Mouse (Mus musculus) midbrain, postnatal 0 days (tissue): ENCODE results near the gene Snrnp25. TPM values are rescaled to one million over a fixed set of nuclear protein-coding genes. Genes with fewer than 3 reads are reported as not detected.
A peak's percentile ranks its signal among the peaks of the same experiment; 100 is the strongest.

Source experiments
- ATAC-seq: fragments of 200-750 bp; cut with Nextera tagmentation; 2 replicates; pipeline ENCODE4 v1.8.0; 2017; ENCODE audit warnings: moderate number of reproducible peaks, mild to moderate bottlenecking, moderate TSS enrichment, moderate library complexity; ENCODE audit not compliant: low FRiP score
- DNase-seq: peaks from one replicate; pipeline ENCODE4 v3.0.0-alpha.2; 2015; ENCODE audit warnings: low spot score
- H3K27ac ChIP-seq: fragments of 300-500 bp; sonication (generic); 2 replicates; pipeline ENCODE4 v1.5.1; 2014; ENCODE audit warnings: low read depth, mild to moderate bottlenecking, low read length, mixed read lengths
- H3K27me3 ChIP-seq: fragments of 300-500 bp; sonication (generic); 2 replicates; pipeline ENCODE4 v1.6.1; 2014; ENCODE audit warnings: low read length, control low read depth, mixed read lengths; ENCODE audit not compliant: insufficient read depth
- H3K36me3 ChIP-seq: fragments of 300-500 bp; sonication (generic); 2 replicates; pipeline ENCODE4 v1.6.1; 2014; ENCODE audit warnings: low read length, control low read depth, mixed read lengths; ENCODE audit not compliant: insufficient read depth
- H3K4me1 ChIP-seq: fragments of 300-500 bp; sonication (generic); 2 replicates; pipeline ENCODE4 v1.6.1; 2014; ENCODE audit warnings: mild to moderate bottlenecking, control low read depth, antibody characterized with exemption, low read length, mixed read lengths; ENCODE audit not compliant: insufficient read depth
- H3K4me2 ChIP-seq: fragments of 300-500 bp; sonication (generic); 2 replicates; pipeline ENCODE4 v1.6.1; 2014; ENCODE audit warnings: low read depth, mild to moderate bottlenecking, low read length, mixed read lengths; ENCODE audit not compliant: poor library complexity, severe bottlenecking
- H3K4me3 ChIP-seq: fragments of 300-500 bp; sonication (generic); 2 replicates; pipeline ENCODE4 v1.5.1; 2014; ENCODE audit warnings: low read depth, mild to moderate bottlenecking, low read length, moderate library complexity
- H3K9ac ChIP-seq: fragments of 300-500 bp; sonication (generic); replicated peaks from 2 replicates; pipeline ENCODE4 v1.6.1; 2014; ENCODE audit warnings: mild to moderate bottlenecking, low read length, moderate library complexity, mixed read lengths; ENCODE audit not compliant: poor library complexity, severe bottlenecking
- H3K9me3 ChIP-seq: fragments of 300-500 bp; sonication (generic); 2 replicates; pipeline ENCODE4 v1.6.1; 2016; ENCODE audit warnings: low read length, control low read depth
- CTCF ChIP-seq: IDR thresholded peaks from 2 replicates; pipeline ENCODE4 v1.5.1; 2016; ENCODE audit warnings: antibody characterized with exemption, mild to moderate bottlenecking
- WGBS: fragments of 180-500 bp; shearing (Covaris S2); extraction: QIAGEN DNeasy Blood & Tissue Kit; methylation state at CpG from one replicate; pipeline ENCODE4 v1.1.7; 2014; 5-methylcytosine and 5-hydroxymethylcytosine counted together
- polyA plus RNA-seq: library from polyadenylated mRNA; unstranded; fragments of >200 nt; fragmentation: Nextera tagmentation; extraction: Ambion mirVana; gene quantifications from 2 replicates; pipeline ENCODE4 v1.2.1, GENCODE M21; 2015
- total RNA-seq: library from RNA; depleted of rRNA; stranded (reverse); fragments of >200 nt; gene quantifications from 2 replicates; pipeline ENCODE4 v1.2.3, GENCODE M21; 2014

The Snrnp25 gene
- total and polyA plus RNA-seq, 2 experiments from 2014 or later, result 13.3 to 47.8 TPM

DNA sequence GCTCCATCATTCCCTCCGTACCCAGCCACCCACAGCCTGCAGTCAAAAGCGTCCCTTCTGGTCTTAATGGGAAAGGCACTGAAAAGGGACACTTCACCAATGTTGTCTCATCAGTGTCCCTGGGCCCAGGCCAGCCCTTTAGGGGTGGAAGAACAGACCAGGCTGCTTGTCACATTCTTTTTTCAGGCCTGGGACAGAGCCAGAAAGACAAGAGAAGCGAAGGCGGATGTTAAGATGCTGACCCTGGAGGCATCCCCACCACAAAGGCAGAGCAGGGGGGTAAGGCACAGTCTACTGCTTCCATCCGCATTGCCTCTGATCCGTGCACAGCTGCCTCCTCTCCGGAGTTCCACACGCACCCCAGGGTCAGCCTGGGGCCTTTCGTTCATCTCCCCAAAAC, 15.1 kb upstream of the Snrnp25 start:
- H3K4me3 ChIP-seq, result no peak overlapping the region
- no peaks in the 10 kb centered on the region for H3K4me1 ChIP-seq
- H3K36me3 ChIP-seq, result no peaks in the 10 kb centered on the region
- TF ChIP-seq CTCF, result no peak
- WGBS, result 72% methylated on average over 9 of the region's 9 CpGs
- ATAC-seq (no peak), DNase-seq (peak; percentile 25)
- H3K9ac ChIP-seq, result 0 out of 2 replicates have a peak overlapping the region, but pooled peaks have one; percentile 36
- H3K9me3 ChIP-seq, result no peaks in the 10 kb centered on the region
- no peaks in the 10 kb centered on the region for H3K27me3 ChIP-seq
- H3K4me2 ChIP-seq, result no peak overlapping the region
- no peak overlapping the region for H3K27ac ChIP-seq

DNA sequence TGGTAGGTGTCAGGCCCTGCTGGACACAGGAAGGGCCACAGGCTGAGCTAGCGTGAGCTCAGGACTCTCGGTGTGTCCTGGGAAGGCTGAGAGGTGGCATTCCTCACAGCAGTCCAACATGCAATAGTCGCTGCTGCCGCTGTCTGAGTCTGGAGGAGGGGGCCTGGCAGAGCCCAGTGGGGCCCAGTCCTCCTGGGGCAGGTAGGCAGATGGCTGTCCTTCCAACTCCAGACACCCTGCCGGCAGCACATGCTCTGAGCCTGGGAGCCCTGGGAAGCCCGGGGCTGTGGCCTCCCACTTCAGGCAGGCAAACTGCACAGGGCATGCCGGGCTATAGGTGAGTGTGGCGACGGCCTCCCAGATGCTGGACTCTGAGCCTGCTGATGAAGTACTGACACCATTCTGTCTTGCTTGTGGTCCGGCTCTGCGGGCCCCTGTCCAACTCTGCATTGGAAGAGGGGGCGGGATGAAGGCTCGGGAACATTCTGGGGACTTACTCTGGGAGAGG, 14.6 kb upstream of the Snrnp25 start:
- Histone ChIP-seq H3K9ac (0 out of 2 replicates have a peak overlapping the region, but pooled peaks have one; percentile 36), H3K9me3 (no peaks in the 10 kb centered on the region), H3K4me1 (no peaks in the 10 kb centered on the region), H3K4me2 (no peak overlapping the region), H3K36me3 (no peaks in the 10 kb centered on the region), H3K27me3 (no peaks in the 10 kb centered on the region), H3K27ac (no peak overlapping the region), H3K4me3 (no peak overlapping the region)
- no peak; the same call in 1 of the 2 replicates for ATAC-seq
- no peak for TF ChIP-seq CTCF
- DNase-seq, result no peak
- WGBS, result 73% methylated on average over 13 of the region's 13 CpGs

DNA sequence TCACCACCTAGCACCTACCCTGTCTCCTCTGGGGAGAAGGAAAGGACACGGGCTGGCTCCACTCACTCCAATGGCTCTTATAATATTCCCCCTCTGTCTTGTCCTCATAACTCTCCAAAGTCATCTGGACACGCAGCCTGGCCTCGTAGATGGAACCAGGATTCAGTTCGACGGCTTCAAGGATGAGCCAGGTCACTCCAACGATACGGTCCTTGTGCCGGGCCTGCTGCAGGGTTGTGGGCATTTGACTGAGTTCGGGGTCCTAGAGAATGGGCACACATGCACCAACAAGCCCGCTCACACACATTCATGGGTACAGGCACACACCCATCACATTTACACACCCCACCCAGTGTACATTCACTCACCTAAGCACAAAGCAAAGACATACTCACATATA, 12.1 kb upstream of the Snrnp25 start:
- Histone ChIP-seq H3K27ac (no peak overlapping the region), H3K9ac (no peak overlapping the region), H3K4me3 (no peak overlapping the region), H3K27me3 (no peaks in the 10 kb centered on the region), H3K36me3 (no peaks in the 10 kb centered on the region), H3K4me2 (no peak overlapping the region), H3K9me3 (no peaks in the 10 kb centered on the region), H3K4me1 (no peaks in the 10 kb centered on the region)
- WGBS, result 93% methylated on average over 10 of the region's 10 CpGs
- no peak for ATAC-seq
- TF ChIP-seq CTCF, result no peak
- no peak for DNase-seq

DNA sequence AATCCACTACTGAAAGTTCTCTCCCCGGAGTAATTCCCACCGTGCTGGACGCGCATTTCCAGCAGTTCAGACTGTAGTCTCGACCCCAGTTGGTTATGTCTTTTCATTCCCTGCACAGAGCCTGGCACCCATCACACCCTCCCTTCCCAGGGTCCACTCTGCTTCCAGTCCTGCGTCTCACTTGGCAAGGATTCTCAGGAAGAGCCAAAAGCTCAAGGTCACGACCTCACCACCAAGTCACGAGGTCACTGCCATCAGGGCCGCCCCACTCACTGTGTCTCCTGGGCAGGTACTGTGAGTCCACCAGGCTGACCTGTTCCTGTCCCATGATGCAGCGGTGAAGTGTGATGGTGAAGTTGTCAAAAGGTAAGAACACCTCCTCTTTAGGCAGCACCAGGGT, 11.1 kb upstream of the Snrnp25 start:
- ATAC-seq, result no peak

DNA sequence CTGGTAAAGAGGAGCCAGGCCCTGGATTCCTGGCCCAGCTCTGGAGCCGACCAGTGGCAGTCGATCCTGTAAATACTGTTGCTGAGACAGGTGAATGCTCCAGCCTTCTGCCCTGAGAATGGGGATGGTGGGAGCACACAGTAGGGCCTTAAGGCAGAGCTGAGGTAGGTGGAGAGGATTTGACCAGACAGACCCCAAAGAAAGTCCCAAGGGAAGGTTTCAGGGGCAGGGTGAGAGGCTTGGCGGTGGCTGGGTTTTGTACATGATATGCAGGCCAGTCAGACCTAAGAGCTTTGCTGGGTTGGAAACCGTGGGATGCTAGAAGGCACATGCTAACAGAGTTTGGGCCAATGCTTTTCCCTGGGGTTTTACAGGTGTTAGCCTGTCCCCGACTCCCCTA, 10.6 kb upstream of the Snrnp25 start:
- Histone ChIP-seq H3K27me3 (no peaks in the 10 kb centered on the region), H3K36me3 (no peaks in the 10 kb centered on the region), H3K27ac (no peak overlapping the region), H3K4me2 (no peak overlapping the region), H3K4me1 (no peaks in the 10 kb centered on the region), H3K4me3 (no peak overlapping the region), H3K9ac (no peak overlapping the region), H3K9me3 (no peaks in the 10 kb centered on the region)
- no peak for TF ChIP-seq CTCF
- DNase-seq, result no peak
- no peak for ATAC-seq
- 84% methylated on average over 5 of the region's 5 CpGs for WGBS

More for the DNA sequence above, 11.1 kb upstream of the Snrnp25 start:
- whole genome bisulfite sequencing, result 86% methylated on average over 10 of the region's 10 CpGs
- Histone ChIP-seq H3K27me3 (no peaks in the 10 kb centered on the region), H3K27ac (no peak overlapping the region), H3K4me2 (no peak overlapping the region), H3K9me3 (no peaks in the 10 kb centered on the region), H3K9ac (no peak overlapping the region), H3K36me3 (no peaks in the 10 kb centered on the region), H3K4me3 (no peak overlapping the region), H3K4me1 (no peaks in the 10 kb centered on the region)
- no peak for TF ChIP-seq CTCF
- no peak for DNase-seq

DNA sequence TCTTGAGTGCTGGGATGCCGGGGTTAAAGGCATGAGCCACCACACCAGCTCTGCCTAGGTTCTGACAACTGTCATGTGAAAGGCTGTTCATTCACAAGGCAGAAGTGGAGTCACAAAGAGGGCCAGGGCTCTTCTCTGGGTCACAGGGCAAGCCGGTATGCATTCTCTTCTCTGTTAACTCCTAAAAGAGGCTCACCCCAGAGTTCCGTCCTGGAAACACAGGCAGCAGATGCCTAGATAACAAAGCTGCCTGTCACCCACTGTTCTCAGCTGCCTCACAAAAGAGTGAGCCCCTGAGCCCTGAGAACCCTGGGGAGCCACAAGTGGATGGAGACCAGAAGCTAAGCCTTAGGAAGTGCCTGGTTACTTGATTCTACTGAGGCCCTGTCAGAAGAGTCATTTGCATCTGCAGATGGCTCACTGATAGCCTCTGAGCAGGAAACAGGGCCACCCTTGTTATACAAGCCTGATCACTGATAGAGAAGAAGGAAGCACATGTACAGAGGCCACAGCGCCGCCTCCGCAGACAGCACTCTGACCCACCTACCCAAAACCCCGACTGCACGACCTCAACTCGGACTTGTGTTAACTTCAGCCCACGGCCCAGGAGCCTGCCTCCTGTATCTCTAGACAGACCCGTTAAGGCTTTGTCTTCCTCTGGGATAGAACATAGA, 9.2 kb upstream of the Snrnp25 start:
- Histone ChIP-seq H3K4me1 (no peaks in the 10 kb centered on the region), H3K4me2 (no peak overlapping the region), H3K36me3 (no peaks in the 10 kb centered on the region), H3K27me3 (no peaks in the 10 kb centered on the region), H3K4me3 (no peak overlapping the region), H3K27ac (no peak overlapping the region), H3K9me3 (no peaks in the 10 kb centered on the region), H3K9ac (no peak overlapping the region)
- 30% methylated on average over 11 of the region's 11 CpGs for WGBS
- no peak for TF ChIP-seq CTCF
- ATAC-seq (no peak), DNase-seq (no peak)
